Mouse (Mus musculus): Measurements from ENCODE around the gene Kcnmb3. TPM values are rescaled to one million over a fixed set of nuclear protein-coding genes. Genes with fewer than 3 reads are reported as not detected.

Kcnmb3 gene
- total and polyA plus RNA-seq, 3 experiments, result not detected

- no peak for TF ChIP-seq CTCF (IDR thresholded peaks at IDR 0.05; ENCODE audit: low read depth, low read length)
- TF ChIP-seq GATA1 (IDR thresholded peaks at IDR 0.05; ENCODE audit: borderline replicate concordance, low read length), result no peak
- no peak for TF ChIP-seq TAL1 (conservative IDR thresholded peaks at IDR 0.05; ENCODE audit: low read depth, low read length)
- no peak for TF ChIP-seq GATA2 (IDR thresholded peaks at IDR 0.05; ENCODE audit: borderline replicate concordance, low read depth, low read length)
- no peak for TF ChIP-seq POLR2AphosphoS5 (IDR thresholded peaks at IDR 0.05; ENCODE audit: insufficient replicate concordance, low read depth, low read length)
- ATAC-seq (ENCODE audit: extremely low read depth, insufficient number of reproducible peaks, low FRiP score, poor library complexity, severe bottlenecking), result no peak
- Histone ChIP-seq H3K27me3 (ENCODE audit: insufficient read depth, low read length) (peaks cover 15% of the 10 kb centered on the region), H3K4me3 (ENCODE audit: low read depth, low read length) (no peak overlapping the region), H3K36me3 (replicated peaks) (no peaks in the 10 kb centered on the region), H3K9me3 (replicated peaks) (no peaks in the 10 kb centered on the region), H3K4me1 (ENCODE audit: insufficient read depth, low read depth, low read length) (no peaks in the 10 kb centered on the region)
- no peak for DNase-seq (ENCODE audit: low spot score)
These were observed 19.7 kb downstream of the Kcnmb3 start for GRCm38 (mm10) chr3:32472191-32472900.

DNA sequence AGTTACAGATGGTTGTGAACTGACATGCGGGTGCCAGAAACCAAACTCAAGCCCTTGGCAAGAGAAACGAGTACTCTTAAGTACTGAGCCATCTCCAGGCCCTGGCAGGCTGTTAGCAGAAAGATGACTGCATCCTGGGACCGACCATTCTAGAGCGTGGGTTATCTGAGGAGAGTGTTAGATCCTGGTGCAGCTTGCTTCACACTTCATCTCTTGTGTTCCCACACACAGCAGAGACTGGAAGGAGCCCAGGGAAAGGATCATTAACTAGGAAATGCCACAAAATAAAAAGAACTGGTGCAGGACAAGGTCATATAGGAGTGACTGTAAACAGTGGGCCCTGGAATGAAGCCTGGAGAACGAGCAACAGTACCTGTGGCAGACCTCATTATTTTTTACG lies 20.9 kb downstream of the Kcnmb3 start:
- H3K4me3 ChIP-seq (ENCODE audit: low read depth, low read length), result no peak overlapping the region
- H3K9me3 ChIP-seq (replicated peaks), result no peaks in the 10 kb centered on the region
- peaks cover 15% of the 10 kb centered on the region for H3K27me3 ChIP-seq (ENCODE audit: insufficient read depth, low read length)
- no peak for DNase-seq (ENCODE audit: low spot score)
- TF ChIP-seq TAL1 (conservative IDR thresholded peaks at IDR 0.05; ENCODE audit: low read depth, low read length) (no peak), POLR2AphosphoS5 (IDR thresholded peaks at IDR 0.05; ENCODE audit: insufficient replicate concordance, low read depth, low read length) (no peak), GATA2 (IDR thresholded peaks at IDR 0.05; ENCODE audit: borderline replicate concordance, low read depth, low read length) (no peak), GATA1 (IDR thresholded peaks at IDR 0.05; ENCODE audit: borderline replicate concordance, low read length) (no peak), CTCF (IDR thresholded peaks at IDR 0.05; ENCODE audit: low read depth, low read length) (no peak)
- no peak for ATAC-seq (ENCODE audit: extremely low read depth, insufficient number of reproducible peaks, low FRiP score, poor library complexity, severe bottlenecking)
- no peaks in the 10 kb centered on the region for H3K4me1 ChIP-seq (ENCODE audit: insufficient read depth, low read depth, low read length)
- H3K36me3 ChIP-seq (replicated peaks), result peaks cover 8% of the 10 kb centered on the region

DNA sequence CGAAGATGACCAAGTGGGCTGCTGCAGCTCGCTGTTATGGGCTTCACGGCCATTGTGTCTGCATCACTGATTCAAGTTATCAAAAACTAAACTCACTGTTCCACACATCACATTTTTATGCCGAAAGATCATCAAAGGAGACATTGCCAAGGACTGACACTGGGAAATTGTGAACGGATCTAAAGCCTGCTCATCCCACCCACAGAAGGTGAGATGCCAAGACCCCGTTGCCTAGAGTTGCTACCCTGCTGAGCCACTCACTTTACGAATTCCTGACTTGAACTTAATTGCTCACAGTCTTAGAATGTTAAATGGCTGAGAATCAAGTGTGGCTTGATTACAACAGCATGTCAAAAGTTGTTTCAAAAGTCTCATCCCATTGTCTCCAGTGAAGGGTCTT lies 21.6 kb downstream of the Kcnmb3 start:
- Histone ChIP-seq H3K36me3 (replicated peaks) (peaks cover 9% of the 10 kb centered on the region), H3K27me3 (ENCODE audit: insufficient read depth, low read length) (peaks cover 12% of the 10 kb centered on the region), H3K9me3 (replicated peaks) (no peaks in the 10 kb centered on the region), H3K4me3 (ENCODE audit: low read depth, low read length) (no peak overlapping the region), H3K4me1 (ENCODE audit: insufficient read depth, low read depth, low read length) (no peaks in the 10 kb centered on the region)
- DNase-seq (ENCODE audit: low spot score), result no peak
- TF ChIP-seq GATA1 (IDR thresholded peaks at IDR 0.05; ENCODE audit: borderline replicate concordance, low read length) (no peak), GATA2 (IDR thresholded peaks at IDR 0.05; ENCODE audit: borderline replicate concordance, low read depth, low read length) (no peak), CTCF (IDR thresholded peaks at IDR 0.05; ENCODE audit: low read depth, low read length) (no peak), POLR2AphosphoS5 (IDR thresholded peaks at IDR 0.05; ENCODE audit: insufficient replicate concordance, low read depth, low read length) (no peak), TAL1 (conservative IDR thresholded peaks at IDR 0.05; ENCODE audit: low read depth, low read length) (no peak)
- ATAC-seq (ENCODE audit: extremely low read depth, insufficient number of reproducible peaks, low FRiP score, poor library complexity, severe bottlenecking), result no peak

GRCm38 (mm10) chr3:32468411-32468810 lies 23.6 kb downstream of the Kcnmb3 start:
- DNase-seq (ENCODE audit: low spot score), result no peak
- no peak overlapping the region for H3K4me3 ChIP-seq (ENCODE audit: low read depth, low read length)
- TF ChIP-seq GATA2 (IDR thresholded peaks at IDR 0.05; ENCODE audit: borderline replicate concordance, low read depth, low read length) (no peak), GATA1 (IDR thresholded peaks at IDR 0.05; ENCODE audit: borderline replicate concordance, low read length) (no peak), POLR2AphosphoS5 (IDR thresholded peaks at IDR 0.05; ENCODE audit: insufficient replicate concordance, low read depth, low read length) (no peak), TAL1 (conservative IDR thresholded peaks at IDR 0.05; ENCODE audit: low read depth, low read length) (no peak), CTCF (IDR thresholded peaks at IDR 0.05; ENCODE audit: low read depth, low read length) (no peak)
- no peak for ATAC-seq (ENCODE audit: extremely low read depth, insufficient number of reproducible peaks, low FRiP score, poor library complexity, severe bottlenecking)
- peaks cover 20% of the 10 kb centered on the region for H3K36me3 ChIP-seq (replicated peaks)
- peaks cover 5% of the 10 kb centered on the region; the same call in 1 of the 2 replicates for H3K27me3 ChIP-seq (ENCODE audit: insufficient read depth, low read length)
- no peaks in the 10 kb centered on the region for H3K9me3 ChIP-seq (replicated peaks)
- no peaks in the 10 kb centered on the region for H3K4me1 ChIP-seq (ENCODE audit: insufficient read depth, low read depth, low read length)

GRCm38 (mm10) chr3:32467321-32467720 lies 24.7 kb downstream of the Kcnmb3 start:
- no peak overlapping the region for H3K4me3 ChIP-seq (ENCODE audit: low read depth, low read length)
- H3K9me3 ChIP-seq (replicated peaks), result no peaks in the 10 kb centered on the region
- no peaks in the 10 kb centered on the region for H3K4me1 ChIP-seq (ENCODE audit: insufficient read depth, low read depth, low read length)
- TF ChIP-seq CTCF (IDR thresholded peaks at IDR 0.05; ENCODE audit: low read depth, low read length), result no peak
- no peak for TF ChIP-seq POLR2AphosphoS5 (IDR thresholded peaks at IDR 0.05; ENCODE audit: insufficient replicate concordance, low read depth, low read length)
- TF ChIP-seq GATA1 (IDR thresholded peaks at IDR 0.05; ENCODE audit: borderline replicate concordance, low read length), result no peak
- no peak for TF ChIP-seq TAL1 (conservative IDR thresholded peaks at IDR 0.05; ENCODE audit: low read depth, low read length)
- no peak for TF ChIP-seq GATA2 (IDR thresholded peaks at IDR 0.05; ENCODE audit: borderline replicate concordance, low read depth, low read length)
- H3K27me3 ChIP-seq (ENCODE audit: insufficient read depth, low read length), result no peaks in the 10 kb centered on the region
- ATAC-seq (ENCODE audit: extremely low read depth, insufficient number of reproducible peaks, low FRiP score, poor library complexity, severe bottlenecking) (no peak), DNase-seq (ENCODE audit: low spot score) (no peak)
- peaks cover 30% of the 10 kb centered on the region for H3K36me3 ChIP-seq (replicated peaks)

DNA sequence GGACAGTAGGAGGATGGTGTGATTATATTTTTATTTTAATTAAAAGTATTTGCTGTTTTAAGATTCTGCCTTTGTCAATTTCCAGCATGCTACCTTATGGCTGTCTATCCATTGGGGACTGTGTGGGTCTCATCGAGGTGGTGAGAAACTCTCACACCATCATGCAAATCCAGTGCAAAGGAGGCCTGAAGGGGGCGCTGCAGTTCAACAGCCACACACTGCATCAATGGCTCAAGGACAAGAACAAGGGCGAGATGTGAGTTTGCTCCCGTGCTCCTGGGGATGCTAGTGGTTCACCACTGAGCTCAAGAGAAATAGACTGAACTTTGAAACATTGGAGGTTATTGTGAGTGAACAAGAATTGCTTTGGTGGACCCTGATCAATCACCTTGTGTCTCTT lies 32.3 kb downstream of the Kcnmb3 start:
- peaks cover 81% of the 10 kb centered on the region for H3K36me3 ChIP-seq (replicated peaks)
- no peak for ATAC-seq (ENCODE audit: extremely low read depth, insufficient number of reproducible peaks, low FRiP score, poor library complexity, severe bottlenecking)
- DNase-seq (ENCODE audit: low spot score), result no peak
- H3K4me1 ChIP-seq (ENCODE audit: insufficient read depth, low read depth, low read length), result no peaks in the 10 kb centered on the region
- H3K4me3 ChIP-seq (ENCODE audit: low read depth, low read length), result no peak overlapping the region
- TF ChIP-seq GATA2 (IDR thresholded peaks at IDR 0.05; ENCODE audit: borderline replicate concordance, low read depth, low read length) (no peak), GATA1 (IDR thresholded peaks at IDR 0.05; ENCODE audit: borderline replicate concordance, low read length) (no peak), CTCF (IDR thresholded peaks at IDR 0.05; ENCODE audit: low read depth, low read length) (no peak), TAL1 (conservative IDR thresholded peaks at IDR 0.05; ENCODE audit: low read depth, low read length) (no peak), POLR2AphosphoS5 (IDR thresholded peaks at IDR 0.05; ENCODE audit: insufficient replicate concordance, low read depth, low read length) (no peak)
- no peaks in the 10 kb centered on the region for H3K9me3 ChIP-seq (replicated peaks)
- H3K27me3 ChIP-seq (ENCODE audit: insufficient read depth, low read length), result no peaks in the 10 kb centered on the region
